Mouse (Mus musculus): ENCODE measurements around the gene H2-T22. TPM values are rescaled to one million over a fixed set of nuclear protein-coding genes. Genes with fewer than 3 reads are reported as not detected.
"Not testable (repeated sequence)": the region's sequence is repeated elsewhere in the genome, so short reads cannot be mapped to it uniquely, and the experiment has no call there.

The H2-T22 gene
- 101 and 107 TPM in 2 replicates for total RNA-seq (2017)

DNA sequence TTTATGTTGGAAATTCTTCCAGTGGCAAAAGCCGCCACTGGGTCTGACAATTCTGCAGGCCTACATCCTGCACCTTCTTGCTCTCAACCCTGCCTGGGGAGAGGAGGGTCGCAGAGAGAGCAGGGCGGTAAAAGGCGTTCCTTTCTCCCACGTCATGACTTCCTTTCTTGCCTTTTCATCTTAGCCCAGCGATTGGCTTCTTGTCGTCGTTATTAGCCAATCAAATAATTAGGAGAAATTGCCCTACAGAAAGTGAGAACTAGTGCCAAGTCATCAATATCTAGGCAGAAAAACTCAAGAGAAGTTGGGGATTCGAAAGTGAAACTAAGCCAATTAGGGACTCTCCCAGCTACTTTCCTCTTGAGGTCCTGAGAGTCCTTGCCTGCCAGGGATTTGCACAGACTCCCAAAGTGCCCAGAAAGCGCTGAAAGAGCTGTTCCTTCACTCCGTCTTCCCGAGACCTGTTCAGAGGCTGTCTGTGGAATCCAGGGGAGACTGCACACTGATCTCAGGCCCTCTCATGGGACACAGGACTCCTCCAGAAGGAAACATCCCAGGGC is at the start of gene H2-T22, which contains the start of gene Gm6034:
Gene H2-T22, minus strand, starts transcription at position 138 of the 560 bp plus-strand sequence.
Gene Gm6034, plus strand, starts transcription at position 352 of the 560 bp plus-strand sequence.
- ATAC-seq (ENCODE audit: extremely low read depth, insufficient number of reproducible peaks, low FRiP score, poor library complexity, severe bottlenecking) = peak; percentile 93

DNA sequence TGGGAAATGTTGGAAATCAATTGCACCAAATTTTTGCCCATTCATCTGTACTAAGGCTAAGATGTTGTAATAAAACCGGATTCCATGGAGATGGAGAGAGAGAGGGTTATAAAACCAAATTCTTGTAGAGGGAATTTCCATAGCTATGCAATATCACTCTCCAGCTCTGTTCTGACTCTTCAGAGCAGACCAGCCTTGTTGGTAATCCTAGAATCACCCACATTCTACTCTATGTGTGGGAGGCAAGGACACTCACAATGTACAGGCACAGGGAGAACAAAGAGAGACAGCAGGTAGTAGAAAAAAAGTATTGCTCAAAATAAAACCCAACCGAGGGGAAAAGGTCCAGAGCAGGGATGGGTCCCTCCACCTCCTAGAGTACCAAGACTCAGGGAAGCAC is 49.4 kb upstream of the H2-T22 start:
- ATAC-seq (ENCODE audit: extremely low read depth, insufficient number of reproducible peaks, low FRiP score, poor library complexity, severe bottlenecking) = not testable (repeated sequence)

DNA sequence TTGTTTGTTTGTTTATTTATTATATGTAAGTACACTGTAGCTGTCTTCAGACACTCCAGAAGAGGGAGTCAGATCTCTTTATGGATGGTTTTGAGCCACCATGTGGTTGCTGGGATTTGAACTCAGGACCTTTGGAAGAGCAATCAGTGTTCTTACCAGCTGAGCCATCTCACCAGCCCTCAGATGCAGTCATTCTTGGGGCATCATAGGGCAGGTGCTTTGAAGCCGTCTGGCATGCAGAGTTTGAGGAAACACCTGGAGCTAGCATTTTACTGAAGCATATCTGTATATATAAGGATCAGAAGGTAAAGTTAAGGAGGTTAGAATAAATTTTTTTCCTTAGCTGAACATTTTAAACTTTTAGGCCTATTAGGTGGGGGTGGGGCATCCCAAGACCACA is 43.4 kb upstream of the H2-T22 start:
- not testable (repeated sequence) for ATAC-seq (ENCODE audit: extremely low read depth, insufficient number of reproducible peaks, low FRiP score, poor library complexity, severe bottlenecking)

DNA sequence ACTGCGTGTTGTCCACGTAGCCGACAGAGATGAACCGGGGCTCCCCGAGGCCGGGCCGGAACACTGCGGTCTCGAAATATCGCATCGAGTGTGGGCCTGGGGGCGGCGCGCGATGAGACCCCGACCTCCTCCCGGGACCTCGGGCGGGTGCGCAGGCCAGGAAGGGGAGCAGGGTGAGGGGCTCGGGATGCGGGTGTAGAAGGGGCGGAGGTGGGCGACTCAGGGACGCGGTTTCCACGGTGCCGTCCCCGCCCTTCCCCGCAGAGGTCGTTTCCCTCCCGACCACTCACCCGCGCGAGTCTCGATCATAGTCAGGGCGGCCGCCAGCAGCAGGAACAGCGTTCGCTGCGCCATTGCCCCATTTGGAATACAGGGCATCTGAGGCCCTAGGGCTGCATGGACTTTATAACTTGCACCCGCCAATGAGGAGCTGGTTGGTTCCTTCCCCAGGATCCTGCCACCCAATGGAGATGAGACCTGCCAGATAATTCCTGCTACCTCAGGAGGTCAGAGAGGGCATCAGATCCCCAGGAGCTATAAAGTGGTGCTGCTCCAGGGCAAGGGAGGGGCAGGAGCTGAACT is 41.4 kb upstream of the H2-T22 start:
- 0 out of 2 replicates have a peak, but pooled peaks have one; percentile 37 for ATAC-seq (ENCODE audit: extremely low read depth, insufficient number of reproducible peaks, low FRiP score, poor library complexity, severe bottlenecking)

DNA sequence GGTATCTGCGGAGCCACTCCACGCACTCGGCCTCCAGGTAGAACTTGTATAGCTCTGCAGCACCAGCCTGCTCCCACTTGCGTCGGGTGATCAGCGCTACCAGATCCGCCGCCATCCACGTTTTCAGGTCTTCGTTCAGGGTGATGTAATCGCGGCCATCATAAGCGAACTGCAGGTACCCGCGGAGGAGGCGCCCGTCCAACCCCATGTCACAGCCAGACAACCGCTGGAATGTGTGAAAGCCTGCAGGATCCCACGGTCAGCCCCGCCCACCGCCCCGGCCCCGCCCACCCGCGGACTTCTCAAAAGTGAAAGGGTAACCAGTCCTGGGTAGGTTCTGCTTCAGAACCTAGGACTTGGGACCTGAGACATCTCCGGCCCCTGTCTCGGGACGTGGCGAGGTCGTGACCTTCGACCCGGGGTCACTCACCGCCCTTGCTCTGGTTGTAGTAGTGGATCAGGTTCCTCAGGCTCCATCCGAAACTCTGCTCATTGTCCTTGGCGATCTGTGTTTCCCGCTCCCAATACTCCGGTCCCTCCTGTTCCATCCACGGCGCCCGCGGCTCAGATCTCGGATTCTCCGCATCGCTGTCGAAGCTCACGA is 40.8 kb upstream of the H2-T22 start:
- ATAC-seq (ENCODE audit: extremely low read depth, insufficient number of reproducible peaks, low FRiP score, poor library complexity, severe bottlenecking) = peak; percentile 71

DNA sequence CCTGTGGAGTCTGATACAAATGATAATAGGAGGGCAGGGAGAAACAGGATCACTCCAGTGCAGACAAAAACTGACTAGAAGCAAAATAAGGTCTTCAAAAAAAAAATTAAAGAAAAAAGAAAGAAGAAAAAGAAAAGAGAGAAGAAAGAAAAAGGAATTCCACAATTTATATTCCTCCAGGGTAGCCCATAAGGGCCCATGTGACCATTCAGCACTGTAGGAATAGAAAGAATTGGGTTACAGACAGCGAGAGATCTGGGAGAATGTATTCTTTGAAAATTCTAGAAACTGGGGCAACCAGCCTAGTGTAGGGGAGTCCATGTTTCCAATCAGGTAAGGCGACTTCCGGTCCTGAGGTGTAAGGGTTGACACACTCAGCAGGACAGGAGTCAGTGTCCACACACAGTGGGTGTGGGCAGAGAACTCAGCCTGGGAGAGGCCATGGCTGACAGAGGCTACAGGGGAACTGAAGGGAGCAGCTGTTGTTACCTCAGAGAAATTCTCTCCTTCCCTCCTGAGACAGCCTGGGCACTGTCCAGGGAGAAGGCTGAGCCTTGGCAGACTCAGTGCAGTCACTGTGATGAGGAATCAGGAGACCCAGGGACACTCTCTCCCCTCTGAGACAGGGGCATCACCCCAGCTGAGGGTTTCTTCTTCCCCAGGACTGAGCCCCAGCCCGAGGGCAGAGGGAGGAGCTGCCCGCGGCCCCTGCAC is 40.1 kb upstream of the H2-T22 start:
- ATAC-seq (ENCODE audit: extremely low read depth, insufficient number of reproducible peaks, low FRiP score, poor library complexity, severe bottlenecking) = not testable (repeated sequence)

DNA sequence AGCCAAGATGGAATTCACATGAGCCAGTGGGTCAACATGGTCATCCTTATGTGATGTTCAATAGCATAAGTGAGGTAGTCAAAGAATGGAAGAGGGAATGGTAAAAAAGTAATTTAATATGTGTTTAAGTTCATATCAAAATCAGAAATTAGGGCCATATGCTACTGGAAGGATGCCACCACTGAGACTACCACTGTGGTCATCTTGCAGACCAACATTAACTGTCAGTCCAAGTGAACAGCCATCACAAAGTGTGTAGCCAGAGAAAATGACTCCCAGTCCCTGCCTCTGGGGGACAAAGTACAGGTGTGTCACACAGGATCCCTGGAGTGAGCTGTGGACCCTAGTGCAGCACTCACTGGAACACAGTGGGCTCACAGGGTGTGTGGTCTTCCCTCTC is 39.4 kb upstream of the H2-T22 start:
- ATAC-seq (ENCODE audit: extremely low read depth, insufficient number of reproducible peaks, low FRiP score, poor library complexity, severe bottlenecking) = not testable (repeated sequence)

DNA sequence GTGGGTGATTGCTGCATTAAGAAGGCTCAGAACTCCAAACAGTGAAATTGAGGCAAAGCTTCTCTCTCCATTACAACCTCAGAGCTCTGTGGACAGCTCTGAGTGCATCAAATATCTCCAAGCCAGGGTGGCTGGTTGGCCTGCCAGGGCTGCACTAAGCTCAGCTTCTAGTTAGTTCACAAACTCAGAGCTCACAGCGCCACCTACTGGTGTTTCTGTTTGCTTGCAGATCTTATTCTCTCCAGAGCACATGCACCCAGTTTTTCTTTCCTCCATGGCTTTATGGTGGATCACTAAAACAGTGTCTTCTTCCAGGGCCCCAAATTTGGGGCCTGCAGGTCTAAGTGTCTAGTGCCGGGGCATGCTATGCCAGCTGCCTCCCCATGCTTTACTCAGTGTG is 18.3 kb upstream of the H2-T22 start:
- ATAC-seq (ENCODE audit: extremely low read depth, insufficient number of reproducible peaks, low FRiP score, poor library complexity, severe bottlenecking) = peak; percentile 68

DNA sequence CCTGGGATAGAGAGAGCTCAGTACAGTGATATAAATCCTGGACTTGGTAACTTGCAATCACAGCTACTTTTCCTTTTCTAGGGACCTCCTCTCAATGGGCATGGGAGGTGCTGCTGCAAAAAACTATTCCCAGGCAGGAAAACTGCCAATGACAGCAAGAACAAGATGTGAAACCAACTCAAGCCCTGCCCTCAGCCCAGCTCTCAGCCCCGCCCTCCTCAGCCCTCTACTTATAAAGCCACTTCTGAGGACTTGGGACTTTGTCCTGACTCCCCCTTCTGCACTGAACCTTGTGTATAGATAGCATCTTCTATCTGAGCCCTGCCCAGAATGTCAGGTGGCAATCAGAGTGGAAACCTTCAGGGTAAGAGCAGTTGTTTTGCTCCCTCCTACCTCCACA is 15.8 kb upstream of the H2-T22 start, which contains the start of gene Gm11127:
Gene Gm11127, minus strand, starts transcription at position 10 of the 400 bp plus-strand sequence.
- ATAC-seq (ENCODE audit: extremely low read depth, insufficient number of reproducible peaks, low FRiP score, poor library complexity, severe bottlenecking) = not testable (repeated sequence)

DNA sequence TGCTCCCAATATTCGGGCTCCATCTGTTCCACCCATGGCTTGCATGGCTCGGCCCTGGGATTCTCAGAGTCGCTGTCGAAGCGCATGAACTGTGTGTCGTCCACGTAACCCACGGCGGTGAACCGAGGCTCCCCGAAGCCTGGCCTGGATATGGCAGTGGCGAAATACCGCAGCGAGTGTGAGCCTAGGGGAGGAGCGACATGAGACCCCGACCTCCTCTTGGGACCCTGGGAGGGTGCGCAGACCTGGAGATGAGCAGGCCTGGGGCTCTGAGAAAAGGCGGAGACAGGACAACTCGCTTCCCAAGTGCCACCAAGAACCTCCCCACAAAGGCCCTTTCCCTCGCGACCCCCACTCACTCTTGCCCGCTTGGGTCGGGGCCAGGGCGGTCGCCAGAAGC is 15.4 kb upstream of the H2-T22 start:
- not testable (repeated sequence) for ATAC-seq (ENCODE audit: extremely low read depth, insufficient number of reproducible peaks, low FRiP score, poor library complexity, severe bottlenecking)

DNA sequence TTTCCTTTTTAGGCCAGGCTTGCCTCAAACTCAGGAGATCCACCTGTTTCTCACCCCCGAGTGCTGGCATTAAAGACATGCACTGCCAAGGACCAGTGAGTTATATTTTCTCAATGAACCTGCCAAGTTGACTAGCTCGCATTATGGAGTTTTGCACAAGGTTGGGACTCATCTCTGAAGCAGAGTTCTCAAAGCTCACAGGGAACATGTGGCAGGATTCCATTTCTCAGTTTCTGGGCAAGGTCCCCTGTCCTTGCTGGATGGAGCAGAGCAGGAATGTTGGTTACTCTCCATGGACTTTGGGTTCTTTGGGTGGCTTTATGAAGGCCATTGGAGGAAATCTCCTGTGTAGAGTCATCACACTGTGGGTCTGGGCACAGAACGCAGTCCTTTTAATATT is 739 bp upstream of the H2-T22 start:
- no peak for ATAC-seq (ENCODE audit: extremely low read depth, insufficient number of reproducible peaks, low FRiP score, poor library complexity, severe bottlenecking)

DNA sequence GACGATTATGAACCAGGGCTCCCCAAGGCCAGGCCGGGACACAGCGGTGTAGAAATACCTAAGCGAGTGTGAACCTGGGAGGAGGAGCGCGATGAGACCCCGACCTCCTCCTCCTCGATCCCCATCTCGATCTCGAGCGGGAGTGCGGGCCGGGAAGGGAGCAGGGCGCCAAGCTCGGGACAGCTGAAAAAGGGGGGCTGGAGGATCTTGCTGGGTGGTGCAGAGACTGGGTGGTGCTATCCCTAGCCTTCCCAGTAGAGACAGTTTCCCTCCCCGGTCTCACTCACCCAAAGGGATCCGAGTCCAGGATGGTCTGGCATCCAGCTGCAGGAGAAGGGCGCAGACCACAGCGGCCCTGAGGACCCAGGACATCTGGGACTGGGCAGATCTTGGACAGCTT is 492 bp downstream of the H2-T22 start:
- not testable (repeated sequence) for ATAC-seq (ENCODE audit: extremely low read depth, insufficient number of reproducible peaks, low FRiP score, poor library complexity, severe bottlenecking)

DNA sequence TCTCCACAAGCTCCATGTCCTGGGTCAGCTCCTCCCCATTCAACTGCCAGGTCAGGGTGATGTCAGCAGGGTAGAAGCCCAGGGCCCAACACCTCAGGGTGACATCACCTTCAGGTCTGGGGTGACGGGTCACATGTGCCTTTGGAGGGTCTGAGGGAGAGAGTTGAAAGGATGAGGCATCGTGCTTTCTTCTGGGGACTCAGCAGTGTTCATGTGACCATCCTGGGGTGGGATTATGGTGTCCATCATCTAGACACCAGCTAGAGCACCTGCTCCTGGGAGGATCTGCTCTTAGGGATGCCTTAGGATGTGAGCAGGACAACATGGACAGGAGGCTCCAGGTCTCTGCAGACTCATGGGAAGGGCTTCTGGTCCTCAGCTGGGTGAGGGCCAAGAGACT is 1.9 kb downstream of the H2-T22 start:
- ATAC-seq (ENCODE audit: extremely low read depth, insufficient number of reproducible peaks, low FRiP score, poor library complexity, severe bottlenecking) = not testable (repeated sequence)

DNA sequence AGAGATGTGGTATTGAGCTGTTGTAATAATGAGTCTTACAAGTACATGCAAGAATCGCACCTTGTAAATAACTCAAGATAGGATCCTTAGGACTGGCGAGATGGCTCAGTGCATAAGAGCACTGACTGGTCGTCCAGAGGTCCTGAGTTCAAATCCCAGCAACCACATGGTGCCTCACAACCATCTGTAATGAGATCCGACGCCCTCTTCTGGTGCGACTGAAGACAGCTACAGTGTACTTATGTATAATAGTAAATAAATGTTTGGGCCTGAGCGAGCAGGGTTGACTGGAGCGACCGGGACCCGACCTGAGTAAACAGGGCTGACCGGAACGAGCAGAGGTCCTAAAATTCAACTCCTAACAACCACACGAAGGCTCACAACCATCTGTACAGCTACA is 6.4 kb downstream of the H2-T22 start:
- not testable (repeated sequence) for ATAC-seq (ENCODE audit: extremely low read depth, insufficient number of reproducible peaks, low FRiP score, poor library complexity, severe bottlenecking)

DNA sequence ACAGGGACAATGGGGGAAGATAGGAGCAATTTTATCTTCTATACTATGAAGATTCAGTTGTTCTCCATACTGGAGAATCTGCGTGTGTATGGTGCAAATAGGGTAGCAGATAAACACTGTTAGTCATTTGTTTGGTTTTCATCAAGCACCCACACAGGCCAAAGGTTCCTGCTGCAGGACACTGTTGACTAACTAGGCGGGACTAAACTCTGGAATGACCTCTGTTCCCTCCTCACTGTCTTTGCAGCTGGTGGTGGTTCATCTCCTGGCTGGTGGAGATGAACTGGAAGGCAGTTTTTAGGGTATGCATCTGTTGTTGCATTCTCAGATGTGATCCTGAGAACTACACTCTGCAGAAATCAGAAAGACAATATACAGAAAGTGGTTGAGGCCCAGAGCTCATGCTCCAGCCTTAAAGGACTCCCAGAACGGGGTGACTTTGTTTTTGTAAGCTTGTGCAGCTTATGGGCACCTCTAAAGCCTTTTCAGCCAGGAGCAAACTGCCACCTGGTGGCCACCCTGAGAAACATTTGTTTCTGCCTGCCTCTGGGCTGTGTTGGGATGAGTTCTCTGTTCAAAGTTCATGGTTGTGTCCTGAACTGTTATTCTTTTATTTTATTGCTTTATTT is 7.4 kb downstream of the H2-T22 start:
- peak; percentile 59 for ATAC-seq (ENCODE audit: extremely low read depth, insufficient number of reproducible peaks, low FRiP score, poor library complexity, severe bottlenecking)

DNA sequence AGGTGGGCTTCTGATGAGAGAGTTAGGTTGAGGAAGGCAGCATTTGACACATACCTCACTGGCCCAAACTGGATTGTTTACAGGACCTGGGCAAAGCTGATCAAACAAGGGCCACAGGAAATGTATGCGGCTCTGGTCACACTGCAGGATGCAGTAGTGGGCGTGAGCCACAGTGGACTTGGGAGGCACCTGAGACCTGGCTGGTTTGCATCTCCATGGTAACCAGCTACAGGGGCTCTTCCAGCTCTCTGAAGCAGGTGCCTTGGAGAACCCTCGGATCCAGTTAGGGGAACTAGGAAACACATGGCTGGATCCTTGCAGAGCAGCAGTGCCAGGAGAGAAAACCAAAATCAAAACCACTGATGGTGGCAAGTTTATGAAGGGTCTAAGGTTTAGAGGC is 8.0 kb downstream of the H2-T22 start:
- not testable (repeated sequence) for ATAC-seq (ENCODE audit: extremely low read depth, insufficient number of reproducible peaks, low FRiP score, poor library complexity, severe bottlenecking)

DNA sequence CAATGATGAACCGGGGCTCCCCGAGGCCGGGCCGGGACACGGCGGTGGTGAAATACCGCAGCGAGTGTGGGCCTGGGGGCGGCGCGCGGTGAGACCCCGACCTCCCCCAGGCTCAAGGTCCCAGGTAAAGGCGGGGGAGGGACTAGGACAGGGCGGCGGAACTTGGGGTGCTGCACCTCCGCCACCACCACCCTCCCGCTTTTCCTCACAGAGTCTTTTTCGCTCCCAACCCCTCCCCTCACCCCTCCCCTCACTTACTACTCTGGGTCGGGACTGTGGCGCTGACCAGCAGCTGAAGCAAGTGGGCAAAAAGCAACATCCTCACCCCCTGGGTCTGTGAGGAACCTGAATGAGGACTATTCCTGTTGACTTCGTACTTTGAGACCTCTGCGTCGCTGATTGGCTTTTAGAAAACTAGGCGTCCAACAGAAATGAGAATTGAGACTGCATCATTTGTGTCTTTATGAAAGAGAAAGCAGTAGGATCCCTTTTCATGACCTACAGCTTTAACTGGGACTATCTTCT is 10.1 kb downstream of the H2-T22 start, which contains the start of gene H2-T23:
Gene H2-T23, minus strand, starts transcription at position 505 of the 525 bp plus-strand sequence.
- ATAC-seq (ENCODE audit: extremely low read depth, insufficient number of reproducible peaks, low FRiP score, poor library complexity, severe bottlenecking) = peak; percentile 83

DNA sequence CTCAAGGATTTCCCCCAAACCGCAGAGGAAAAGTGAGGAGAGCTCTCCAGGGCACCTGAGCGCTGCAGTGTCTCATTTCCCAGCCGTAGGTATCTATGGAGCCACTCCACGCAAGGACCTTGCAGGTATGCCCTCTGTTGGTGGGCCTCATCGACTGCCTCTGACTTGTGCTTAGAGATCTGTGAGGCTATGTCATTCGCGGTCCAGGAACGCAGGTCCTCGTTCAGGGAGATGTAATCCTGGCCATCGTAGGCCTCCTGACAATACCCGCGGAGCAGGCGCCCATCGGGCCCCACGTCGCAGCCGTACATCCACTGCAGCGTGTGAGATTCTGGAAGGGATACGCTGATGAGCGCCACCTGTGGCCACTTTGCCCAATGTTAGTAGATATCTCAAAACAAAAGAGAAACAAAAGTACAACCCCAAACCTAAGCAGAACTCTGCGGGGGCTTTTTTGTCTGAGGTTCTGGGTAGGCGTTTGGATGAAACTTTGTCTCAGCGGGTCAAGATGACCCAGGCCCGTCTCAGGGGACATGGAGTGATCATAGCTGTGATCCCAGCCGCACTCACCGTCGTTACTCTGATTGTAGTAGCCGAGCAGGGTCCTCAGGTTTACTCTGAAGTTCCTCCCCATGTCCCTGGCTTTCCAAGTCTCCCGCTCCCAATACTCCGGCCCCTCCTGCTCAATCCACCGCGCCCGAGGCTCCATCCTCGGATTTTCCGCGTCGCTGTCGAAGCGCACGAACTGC is 10.8 kb downstream of the H2-T22 start:
- ATAC-seq (ENCODE audit: extremely low read depth, insufficient number of reproducible peaks, low FRiP score, poor library complexity, severe bottlenecking) = peak; percentile 77

All from neutrophil, adult 5-6 weeks (primary cell).